Mouse (Mus musculus): ENCODE results near the gene Pdpk1. TPM values are rescaled to one million over a fixed set of nuclear protein-coding genes. Genes with fewer than 3 reads are reported as not detected.

The Pdpk1 gene
- polyA plus RNA-seq, 1 experiment, result 56.6 TPM

DNA sequence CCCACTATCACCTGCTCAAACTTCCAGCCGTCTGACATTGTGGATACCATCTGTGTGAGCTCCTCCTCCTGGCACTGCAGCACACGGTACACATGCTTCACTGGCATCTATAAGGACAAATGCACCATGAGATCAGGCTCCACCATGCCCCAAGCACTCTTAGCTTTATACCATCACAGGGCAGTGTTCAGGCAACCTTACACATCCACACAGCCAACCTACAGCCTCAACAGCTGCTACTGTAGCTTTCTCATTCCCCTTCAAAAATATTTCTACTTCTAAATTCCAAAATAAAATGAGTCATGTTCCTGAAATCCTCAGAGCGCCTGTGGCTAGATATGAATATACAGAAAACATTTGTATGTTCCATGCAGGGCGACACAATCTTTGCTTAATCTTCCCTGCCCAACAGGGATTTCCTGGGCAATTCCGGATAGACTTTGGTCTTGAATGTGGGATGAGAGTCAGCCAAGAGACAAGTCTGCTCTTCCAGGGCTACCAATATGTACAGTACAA, 92.9 kb downstream of the Pdpk1 start:
- no peak for DNase-seq
- no peak overlapping the region for H3K4me3 ChIP-seq (ENCODE audit: control insufficient read depth, insufficient read depth, low read length)
- no peaks in the 10 kb centered on the region for H3K27me3 ChIP-seq (ENCODE audit: control insufficient read depth, insufficient read depth, low read length)
- H3K36me3 ChIP-seq (ENCODE audit: control insufficient read depth, insufficient read depth, low read length), result peaks cover 20% of the 10 kb centered on the region
- no peak overlapping the region for H3K27ac ChIP-seq (ENCODE audit: control insufficient read depth, insufficient read depth, low read length)
- 94% methylated on average over 5 of the region's 5 CpGs for WGBS
- no peaks in the 10 kb centered on the region for H3K4me1 ChIP-seq (replicated peaks; ENCODE audit: control insufficient read depth, insufficient read depth, low read length)
- TF ChIP-seq POLR2A (IDR thresholded peaks at IDR 0.05; ENCODE audit: control insufficient read depth, extremely low read depth, insufficient read depth, low read length, poor library complexity), result no peak
- no peak for TF ChIP-seq CTCF (IDR thresholded peaks at IDR 0.05; ENCODE audit: borderline replicate concordance, control insufficient read depth, extremely low read depth, insufficient read depth, low read length, poor library complexity)

DNA sequence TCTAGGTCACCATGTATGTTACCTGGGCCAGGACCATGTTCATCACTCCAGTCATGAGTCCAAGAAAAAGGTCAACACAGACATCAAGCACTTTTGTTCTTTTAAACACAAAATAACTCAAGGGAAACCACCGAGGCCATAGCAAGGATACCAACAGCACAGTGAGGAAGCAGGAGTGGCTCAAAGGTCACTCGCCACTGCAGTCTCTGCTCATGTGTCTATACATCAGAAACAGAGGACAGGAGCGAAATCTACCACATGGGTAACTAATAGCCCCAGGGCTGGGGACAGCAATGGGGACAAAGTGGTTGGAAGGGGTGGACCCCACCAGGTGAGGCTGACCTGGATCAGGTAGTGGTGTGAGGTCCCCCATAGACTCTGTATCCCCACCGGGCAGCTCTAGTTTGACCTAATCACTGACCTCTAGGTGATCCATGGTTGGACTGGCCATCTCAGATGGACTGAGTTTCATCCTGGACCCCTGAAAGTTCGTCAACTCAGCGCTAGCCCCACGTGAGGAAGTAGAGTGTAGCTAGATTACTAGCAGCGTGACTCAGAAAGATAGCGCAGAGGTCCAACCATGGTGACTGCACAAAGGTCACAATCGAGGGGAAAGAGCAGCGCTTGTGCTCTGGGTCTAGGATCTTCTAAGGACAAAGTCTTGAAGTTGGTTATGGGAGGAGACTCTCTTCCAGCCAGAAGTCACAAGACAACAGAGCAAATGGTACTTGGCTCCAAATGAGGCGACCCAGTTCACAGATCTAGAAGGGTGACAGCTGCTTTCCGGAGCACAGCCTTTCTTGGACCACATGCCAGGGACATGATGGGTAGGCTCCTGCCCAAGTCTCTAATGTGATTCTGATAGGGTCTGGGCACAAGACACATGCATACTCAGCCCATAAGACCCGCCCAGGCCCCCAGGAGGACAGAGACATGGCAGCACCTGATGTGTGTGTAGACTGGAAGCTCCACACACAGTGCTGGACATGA, 93.8 kb downstream of the Pdpk1 start:
- Histone ChIP-seq H3K4me1 (replicated peaks; ENCODE audit: control insufficient read depth, insufficient read depth, low read length) (no peaks in the 10 kb centered on the region), H3K27me3 (ENCODE audit: control insufficient read depth, insufficient read depth, low read length) (no peaks in the 10 kb centered on the region), H3K4me3 (ENCODE audit: control insufficient read depth, insufficient read depth, low read length) (no peak overlapping the region), H3K36me3 (ENCODE audit: control insufficient read depth, insufficient read depth, low read length) (peaks cover 20% of the 10 kb centered on the region), H3K27ac (ENCODE audit: control insufficient read depth, insufficient read depth, low read length) (no peak overlapping the region)
- 96% methylated on average over 14 of the region's 14 CpGs for WGBS
- no peak for DNase-seq
- TF ChIP-seq CTCF (IDR thresholded peaks at IDR 0.05; ENCODE audit: borderline replicate concordance, control insufficient read depth, extremely low read depth, insufficient read depth, low read length, poor library complexity) (no peak), POLR2A (IDR thresholded peaks at IDR 0.05; ENCODE audit: control insufficient read depth, extremely low read depth, insufficient read depth, low read length, poor library complexity) (no peak)

DNA sequence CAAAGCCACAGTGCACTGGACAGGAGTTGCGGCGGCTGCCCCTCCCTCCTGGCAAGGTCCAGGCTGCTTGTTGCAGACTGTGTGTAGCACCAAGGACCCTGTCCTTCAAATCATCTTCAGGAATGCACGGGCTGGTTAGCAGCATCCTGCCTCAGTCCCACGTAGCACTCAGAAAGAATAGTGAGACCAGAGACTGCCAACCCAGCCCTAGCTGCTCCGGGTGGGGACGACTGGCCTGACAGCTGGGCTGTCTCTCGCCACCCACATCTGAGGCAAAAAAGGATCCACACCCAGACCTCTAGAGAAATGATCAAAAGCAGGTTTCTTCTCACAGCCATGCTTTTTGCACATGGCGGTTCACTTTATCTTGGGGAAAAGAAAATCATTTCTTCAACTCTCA, 101.7 kb downstream of the Pdpk1 start:
- Histone ChIP-seq H3K27ac (ENCODE audit: control insufficient read depth, insufficient read depth, low read length) (no peak overlapping the region), H3K27me3 (ENCODE audit: control insufficient read depth, insufficient read depth, low read length) (no peaks in the 10 kb centered on the region), H3K4me1 (replicated peaks; ENCODE audit: control insufficient read depth, insufficient read depth, low read length) (no peaks in the 10 kb centered on the region), H3K36me3 (ENCODE audit: control insufficient read depth, insufficient read depth, low read length) (no peaks in the 10 kb centered on the region; the same call in 1 of the 2 replicates), H3K4me3 (ENCODE audit: control insufficient read depth, insufficient read depth, low read length) (no peak overlapping the region)
- DNase-seq, result no peak
- TF ChIP-seq POLR2A (IDR thresholded peaks at IDR 0.05; ENCODE audit: control insufficient read depth, extremely low read depth, insufficient read depth, low read length, poor library complexity) (no peak), CTCF (IDR thresholded peaks at IDR 0.05; ENCODE audit: borderline replicate concordance, control insufficient read depth, extremely low read depth, insufficient read depth, low read length, poor library complexity) (no peak)
- 94% methylated on average over 8 of the region's 8 CpGs for WGBS

DNA sequence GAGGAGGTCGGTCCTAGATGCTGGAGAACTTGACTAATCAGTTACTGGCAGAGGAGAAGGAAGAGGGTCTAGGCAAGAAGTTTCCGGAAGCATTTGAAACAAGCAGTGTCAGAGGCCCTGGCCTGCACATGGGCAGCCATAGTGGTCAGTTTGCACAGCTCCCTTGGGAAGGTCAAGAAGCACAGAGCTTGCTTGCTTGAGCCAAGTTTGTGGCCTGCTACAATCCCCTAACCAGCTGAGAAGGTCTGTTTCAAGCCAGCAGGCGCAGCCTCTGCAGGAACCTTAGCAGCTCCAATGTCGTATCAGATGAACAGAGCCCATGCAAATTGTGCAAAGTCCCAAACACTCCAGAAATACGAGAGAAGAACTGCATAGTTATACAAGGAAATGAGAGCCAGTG, 102.7 kb downstream of the Pdpk1 start:
- Histone ChIP-seq H3K4me3 (ENCODE audit: control insufficient read depth, insufficient read depth, low read length) (no peak overlapping the region), H3K4me1 (replicated peaks; ENCODE audit: control insufficient read depth, insufficient read depth, low read length) (no peaks in the 10 kb centered on the region), H3K27ac (ENCODE audit: control insufficient read depth, insufficient read depth, low read length) (no peak overlapping the region), H3K27me3 (ENCODE audit: control insufficient read depth, insufficient read depth, low read length) (no peaks in the 10 kb centered on the region), H3K36me3 (ENCODE audit: control insufficient read depth, insufficient read depth, low read length) (no peaks in the 10 kb centered on the region; the same call in 1 of the 2 replicates)
- 92% methylated on average over 5 of the region's 5 CpGs for WGBS
- no peak for DNase-seq
- TF ChIP-seq POLR2A (IDR thresholded peaks at IDR 0.05; ENCODE audit: control insufficient read depth, extremely low read depth, insufficient read depth, low read length, poor library complexity) (no peak), CTCF (IDR thresholded peaks at IDR 0.05; ENCODE audit: borderline replicate concordance, control insufficient read depth, extremely low read depth, insufficient read depth, low read length, poor library complexity) (no peak)

DNA sequence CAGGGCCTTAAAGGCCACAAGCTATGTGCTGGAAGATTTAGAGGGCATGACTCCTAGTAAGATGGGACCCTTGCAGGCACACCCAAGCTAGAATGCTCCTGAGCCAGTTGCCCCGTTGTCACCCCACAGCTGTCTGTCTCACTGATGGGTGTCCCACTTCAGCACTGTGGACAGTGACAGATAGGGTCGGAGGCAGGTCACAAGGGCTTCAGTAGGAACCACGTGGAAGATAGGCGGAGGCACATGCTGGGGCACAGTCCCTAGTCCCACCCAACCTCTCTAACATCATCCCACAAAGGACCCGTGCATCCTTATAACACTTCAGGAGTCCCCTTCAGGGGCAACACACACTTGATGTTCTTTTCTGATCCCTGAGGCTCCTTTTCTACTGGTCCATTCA, 104.7 kb downstream of the Pdpk1 start:
- no peak for TF ChIP-seq CTCF (IDR thresholded peaks at IDR 0.05; ENCODE audit: borderline replicate concordance, control insufficient read depth, extremely low read depth, insufficient read depth, low read length, poor library complexity)
- TF ChIP-seq POLR2A (IDR thresholded peaks at IDR 0.05; ENCODE audit: control insufficient read depth, extremely low read depth, insufficient read depth, low read length, poor library complexity), result no peak
- Histone ChIP-seq H3K27ac (ENCODE audit: control insufficient read depth, insufficient read depth, low read length) (no peak overlapping the region), H3K36me3 (ENCODE audit: control insufficient read depth, insufficient read depth, low read length) (no peaks in the 10 kb centered on the region), H3K4me3 (ENCODE audit: control insufficient read depth, insufficient read depth, low read length) (no peak overlapping the region), H3K4me1 (replicated peaks; ENCODE audit: control insufficient read depth, insufficient read depth, low read length) (no peaks in the 10 kb centered on the region), H3K27me3 (ENCODE audit: control insufficient read depth, insufficient read depth, low read length) (no peaks in the 10 kb centered on the region)
- 38% methylated on average over 5 of the region's 5 CpGs for WGBS
- no peak for DNase-seq

DNA sequence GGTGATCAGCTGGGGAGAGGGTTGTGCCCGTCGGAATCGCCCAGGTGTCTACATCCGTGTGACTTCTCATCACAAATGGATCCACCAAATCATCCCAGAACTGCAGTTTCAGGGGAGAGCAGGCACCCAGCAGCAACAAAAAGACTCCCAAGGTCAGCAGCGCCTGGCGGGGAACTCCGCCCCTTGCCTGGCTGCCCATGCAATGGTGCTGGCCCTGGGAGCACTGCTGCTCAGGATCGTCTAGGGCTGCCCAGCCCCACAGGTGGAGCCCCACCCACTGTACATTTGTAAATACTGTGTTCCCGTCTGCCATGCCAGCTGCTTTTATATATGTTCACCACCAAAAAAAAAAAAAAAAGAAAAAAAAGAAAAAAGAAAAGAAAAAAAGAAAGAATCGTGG, 105.1 kb downstream of the Pdpk1 start:
- TF ChIP-seq CTCF (IDR thresholded peaks at IDR 0.05; ENCODE audit: borderline replicate concordance, control insufficient read depth, extremely low read depth, insufficient read depth, low read length, poor library complexity), result no peak
- no peak for TF ChIP-seq POLR2A (IDR thresholded peaks at IDR 0.05; ENCODE audit: control insufficient read depth, extremely low read depth, insufficient read depth, low read length, poor library complexity)
- 86% methylated on average over 10 of the region's 10 CpGs for WGBS

More for the DNA sequence above, 105.1 kb downstream of the Pdpk1 start:
- no peaks in the 10 kb centered on the region for H3K27me3 ChIP-seq (ENCODE audit: control insufficient read depth, insufficient read depth, low read length)
- no peak overlapping the region for H3K4me3 ChIP-seq (ENCODE audit: control insufficient read depth, insufficient read depth, low read length)
- no peak overlapping the region for H3K27ac ChIP-seq (ENCODE audit: control insufficient read depth, insufficient read depth, low read length)
- no peak for DNase-seq
- H3K4me1 ChIP-seq (replicated peaks; ENCODE audit: control insufficient read depth, insufficient read depth, low read length), result no peaks in the 10 kb centered on the region
- no peaks in the 10 kb centered on the region for H3K36me3 ChIP-seq (ENCODE audit: control insufficient read depth, insufficient read depth, low read length)
